Mouse (Mus musculus): ENCODE data around the gene Ndufs8.
A peak's percentile ranks its signal among the peaks of the same experiment; 100 is the strongest.

The Ndufs8 gene

DNA sequence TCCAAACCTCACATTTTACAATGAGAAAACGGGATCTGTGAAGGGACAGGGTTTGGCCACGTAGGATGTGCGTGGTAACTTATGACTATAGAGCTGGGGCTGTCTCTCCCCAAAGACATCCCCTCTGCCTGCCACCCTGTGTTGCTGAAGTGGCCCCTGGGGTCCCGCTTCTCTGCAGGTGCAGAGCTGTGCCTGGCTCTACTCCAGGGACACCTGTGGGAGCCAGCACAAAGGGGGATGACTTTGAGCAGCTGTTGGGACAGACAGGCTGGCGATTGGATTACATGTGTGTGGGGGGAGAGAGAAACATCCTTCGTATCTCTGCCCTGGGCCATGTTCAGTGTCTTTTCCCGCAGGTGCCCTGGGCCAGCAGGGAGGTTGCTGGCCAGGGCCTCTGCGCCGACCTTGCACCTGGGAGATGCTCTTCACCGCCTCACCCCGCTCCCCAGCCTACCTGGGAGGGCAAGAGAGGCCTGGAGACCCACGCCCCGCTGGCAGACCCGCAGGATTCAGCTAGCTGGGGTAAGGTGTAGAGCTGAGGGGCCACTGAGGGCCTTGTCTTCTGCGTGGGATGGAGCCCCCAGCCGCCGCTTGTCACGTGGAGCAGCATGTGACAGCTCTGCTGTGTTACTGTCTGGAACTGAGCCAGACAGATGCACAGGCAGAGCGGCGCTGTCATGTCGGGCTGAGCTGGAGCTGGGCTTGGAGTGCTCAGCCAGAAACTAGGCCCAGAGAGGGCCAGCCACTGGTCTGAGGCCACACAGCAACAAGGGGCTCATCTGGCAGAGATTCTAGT lies 17.9 kb upstream of the Ndufs8 start:
- no peak for DNase-seq

- peak; percentile 91 to 93 for DNase-seq
These were observed 16.8 kb upstream of the Ndufs8 start, which contains the start of gene Aldh3b1 for GRCm38 (mm10) chr19:3929211-3929941. Aldh3b1 (minus strand) TSS chr19:3929808.

DNA sequence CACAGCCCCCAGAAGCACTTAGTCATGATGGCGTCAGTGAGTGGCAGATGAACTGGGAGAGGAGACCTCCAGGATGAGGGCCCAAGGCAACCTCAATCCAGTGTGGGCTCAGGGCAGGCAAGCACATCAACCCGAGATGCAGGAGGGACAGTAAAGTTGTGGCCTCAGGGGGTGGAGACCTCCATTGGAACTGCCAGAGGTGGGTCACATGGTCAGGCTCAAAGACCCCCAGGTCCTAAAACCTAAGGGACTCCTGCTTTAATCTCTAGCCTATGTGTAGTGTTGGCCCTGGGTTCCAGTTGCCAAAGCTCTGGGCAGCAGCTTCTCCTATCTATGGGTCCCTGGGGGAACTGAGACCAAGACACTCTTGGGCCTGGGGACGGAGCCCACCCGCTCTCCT lies 16.2 kb upstream of the Ndufs8 start:
- DNase-seq, result no peak

- no peak for DNase-seq
These were observed 15.4 kb upstream of the Ndufs8 start for GRCm38 (mm10) chr19:3927989-3928388.

- DNase-seq, result no peak
These were observed 14.1 kb upstream of the Ndufs8 start for GRCm38 (mm10) chr19:3926685-3927084.

- peak; percentile 79 to 88 for DNase-seq
These were observed 13.7 kb upstream of the Ndufs8 start for GRCm38 (mm10) chr19:3926279-3926678.

GRCm38 (mm10) chr19:3925859-3926258 lies 13.3 kb upstream of the Ndufs8 start:
- DNase-seq, result no peak

DNA sequence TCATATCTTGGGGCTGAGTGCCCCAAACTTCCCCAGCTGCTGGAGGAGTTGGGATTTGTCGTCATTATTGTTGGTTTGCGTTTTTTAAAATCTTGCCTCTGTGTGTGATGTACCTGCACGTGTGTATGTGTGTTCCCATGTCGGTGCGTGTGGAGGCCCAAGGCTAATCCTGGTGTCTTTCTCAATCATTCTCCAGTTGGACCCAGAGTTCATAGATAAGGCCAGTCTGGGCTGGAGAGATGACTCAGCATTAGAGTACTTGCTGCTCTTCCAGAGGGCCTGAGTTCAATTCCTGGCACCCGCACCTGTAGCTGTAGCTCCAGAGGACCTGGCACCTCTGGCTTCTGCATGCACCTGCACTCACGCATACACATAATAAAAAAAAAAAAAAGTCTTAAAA lies 12.3 kb upstream of the Ndufs8 start:
- no peak for DNase-seq

GRCm38 (mm10) chr19:3924190-3924589 lies 11.6 kb upstream of the Ndufs8 start:
- peak in 1 of 2 experiments; percentile 22 for DNase-seq

DNA sequence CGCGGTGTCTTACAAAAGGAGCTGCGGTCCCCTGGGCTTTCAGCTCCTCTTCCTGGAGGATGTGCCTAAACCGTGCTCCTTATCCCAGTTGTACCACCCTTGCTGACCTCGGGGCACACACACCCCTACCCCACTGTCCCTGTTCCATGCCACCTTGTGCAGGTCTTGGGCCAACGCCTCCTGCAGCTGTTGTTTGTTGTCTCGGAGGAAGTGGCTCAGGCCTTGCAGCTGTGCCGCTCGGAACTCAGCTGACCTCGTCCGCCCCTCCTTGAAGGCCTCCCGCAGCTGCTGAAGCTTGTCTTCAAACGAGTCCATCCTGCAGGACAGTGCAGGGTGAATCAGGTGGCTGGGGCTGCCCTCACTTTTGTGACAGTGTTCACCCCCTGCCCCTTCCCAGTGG lies 11.0 kb upstream of the Ndufs8 start:
- peak; percentile 60 to 78 for DNase-seq

GRCm38 (mm10) chr19:3922661-3923371 lies 10.2 kb upstream of the Ndufs8 start:
- DNase-seq, result peak in 1 of 2 experiments; percentile 44

GRCm38 (mm10) chr19:3919928-3920327 lies 7.4 kb upstream of the Ndufs8 start:
- no peak for DNase-seq

GRCm38 (mm10) chr19:3916727-3917126 lies 4.2 kb upstream of the Ndufs8 start:
- DNase-seq, result no peak

DNA sequence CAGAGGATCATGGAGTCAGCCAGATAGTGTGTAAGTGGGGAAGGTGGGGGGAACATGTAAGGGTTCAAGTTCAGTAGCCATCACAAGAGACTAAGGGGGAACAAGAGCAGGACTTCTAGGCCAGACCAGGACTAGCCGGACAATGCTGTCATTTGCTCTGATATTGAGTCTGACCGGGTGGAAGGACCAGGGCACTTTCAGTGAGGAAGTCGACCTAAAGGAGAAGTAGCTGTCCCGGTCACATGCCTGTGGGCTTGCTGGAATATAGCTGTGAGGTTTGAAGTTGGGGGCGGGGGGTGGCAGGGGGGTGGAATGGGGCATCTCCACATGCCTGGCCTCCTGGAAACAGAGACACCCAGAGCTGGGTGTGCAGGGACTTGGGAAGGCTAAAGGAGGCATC lies 2.0 kb upstream of the Ndufs8 start:
- no peak for DNase-seq

GRCm38 (mm10) chr19:3913692-3914091 lies 1.1 kb upstream of the Ndufs8 start:
- no peak for DNase-seq

DNA sequence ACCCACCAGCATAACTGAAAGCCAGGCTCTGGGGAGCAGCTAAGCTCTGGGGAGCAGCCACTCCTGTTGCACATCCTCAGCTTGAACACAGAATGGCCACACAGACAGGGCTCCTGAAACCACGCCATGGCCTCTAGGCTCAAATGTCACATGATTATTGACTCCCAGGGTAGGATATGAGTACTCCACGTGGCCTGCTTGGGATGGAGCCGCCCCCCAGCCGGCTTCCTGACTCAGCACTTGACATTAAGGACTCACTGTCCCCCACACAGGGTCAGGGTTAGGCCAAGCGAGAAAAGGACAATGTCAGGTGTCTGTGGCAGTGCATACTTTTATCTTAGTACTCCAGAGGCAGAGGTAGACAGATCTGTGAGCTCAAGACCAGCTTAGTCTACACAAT lies 2.4 kb downstream of the Ndufs8 start:
- DNase-seq, result no peak

GRCm38 (mm10) chr19:3907876-3908660 lies 4.5 kb downstream of the Ndufs8 start:
- peak in 1 of 2 experiments; percentile 33 for DNase-seq

DNA sequence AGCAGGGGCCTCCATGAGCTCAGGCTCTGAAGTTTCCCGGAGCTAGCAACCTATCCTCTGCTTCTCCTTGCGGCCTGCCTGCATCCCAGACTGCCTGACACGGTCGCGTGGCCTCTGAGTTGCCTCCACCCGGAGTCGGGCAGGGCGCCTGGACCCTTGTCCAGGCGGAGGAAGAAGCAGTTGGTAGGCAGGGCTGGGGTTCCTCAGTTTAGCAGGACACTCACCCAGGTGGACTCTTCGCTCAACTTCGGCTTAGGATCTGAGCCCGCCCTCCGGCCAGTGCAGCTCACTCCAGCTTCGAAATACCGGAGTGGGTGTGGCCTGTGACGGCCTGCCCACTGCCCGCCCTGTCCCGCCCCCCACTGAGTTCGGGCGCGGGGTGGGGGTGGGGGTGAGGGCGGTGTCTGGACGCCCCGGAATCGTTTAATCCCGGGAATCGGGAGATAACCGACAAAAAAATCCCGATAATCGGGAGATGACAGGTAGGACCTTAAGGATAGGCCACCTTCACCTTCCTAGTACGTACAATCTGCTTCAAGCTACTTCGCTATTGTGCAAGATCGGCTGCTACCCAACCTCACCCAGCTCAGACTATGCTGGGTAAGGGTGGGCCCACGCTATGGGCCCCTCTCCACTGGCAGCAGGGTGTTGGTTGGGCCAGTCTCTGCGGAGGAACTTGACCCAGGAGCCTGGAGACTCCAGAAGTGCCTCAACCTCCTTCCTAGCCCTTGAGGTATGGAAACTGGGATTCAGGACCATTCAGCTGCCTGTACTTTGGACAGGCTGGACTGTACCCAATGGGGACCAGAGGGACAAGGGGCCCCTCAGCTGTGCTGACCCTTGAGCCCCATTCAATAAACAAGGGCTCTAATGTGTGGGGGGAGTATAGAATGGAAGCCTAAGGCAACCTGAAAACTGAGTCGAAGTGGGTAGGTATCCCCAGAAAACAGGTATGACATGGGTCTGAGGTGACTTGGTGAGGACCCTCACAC lies 5.5 kb downstream of the Ndufs8 start, which contains the start of gene Tcirg1:
TSS of gene Tcirg1 (minus strand) at position 339 of the 992 bp plus-strand sequence.
- DNase-seq, result peak; percentile 87 to 89

DNA sequence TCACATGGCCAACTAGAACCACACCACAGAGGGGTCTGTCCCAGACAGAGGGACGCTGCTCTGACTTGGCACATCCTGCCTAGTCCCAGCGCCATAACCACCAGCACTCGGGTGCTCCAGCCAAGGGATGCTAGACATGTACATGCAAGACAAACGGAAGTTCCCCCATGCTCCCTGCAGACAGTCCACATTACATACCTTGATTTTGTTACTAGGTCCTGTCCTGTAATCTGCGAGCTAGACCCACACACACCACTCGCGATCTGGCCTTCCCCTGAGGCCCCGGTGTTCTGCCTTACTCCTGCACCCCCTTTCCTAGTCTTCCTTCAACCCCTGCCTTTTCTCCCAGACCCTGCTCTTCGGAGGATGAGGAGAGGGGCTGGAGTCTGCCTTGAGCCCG lies 6.2 kb downstream of the Ndufs8 start:
- peak in 1 of 2 experiments; percentile 25 for DNase-seq

- DNase-seq, result peak; percentile 76 to 80
These were observed 7.2 kb downstream of the Ndufs8 start for GRCm38 (mm10) chr19:3905261-3905969.

DNA sequence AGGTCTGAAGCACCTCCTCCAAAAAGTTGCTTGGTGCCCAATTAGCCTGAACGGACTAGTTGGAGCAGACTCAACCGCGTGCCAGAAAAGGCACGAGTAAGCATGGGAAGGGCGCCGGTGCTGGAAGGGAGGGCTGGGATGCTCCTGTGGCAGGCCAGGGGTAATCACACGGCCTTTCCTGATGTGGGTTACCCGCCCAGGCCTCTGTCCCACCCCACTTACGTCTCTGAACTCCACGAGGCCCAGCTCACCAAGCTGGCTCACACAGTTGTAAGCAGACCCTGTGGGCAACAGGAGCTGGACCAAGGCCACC lies 8.3 kb downstream of the Ndufs8 start:
- peak in 1 of 2 experiments; percentile 34 for DNase-seq
